In the genomic region with DNA sequence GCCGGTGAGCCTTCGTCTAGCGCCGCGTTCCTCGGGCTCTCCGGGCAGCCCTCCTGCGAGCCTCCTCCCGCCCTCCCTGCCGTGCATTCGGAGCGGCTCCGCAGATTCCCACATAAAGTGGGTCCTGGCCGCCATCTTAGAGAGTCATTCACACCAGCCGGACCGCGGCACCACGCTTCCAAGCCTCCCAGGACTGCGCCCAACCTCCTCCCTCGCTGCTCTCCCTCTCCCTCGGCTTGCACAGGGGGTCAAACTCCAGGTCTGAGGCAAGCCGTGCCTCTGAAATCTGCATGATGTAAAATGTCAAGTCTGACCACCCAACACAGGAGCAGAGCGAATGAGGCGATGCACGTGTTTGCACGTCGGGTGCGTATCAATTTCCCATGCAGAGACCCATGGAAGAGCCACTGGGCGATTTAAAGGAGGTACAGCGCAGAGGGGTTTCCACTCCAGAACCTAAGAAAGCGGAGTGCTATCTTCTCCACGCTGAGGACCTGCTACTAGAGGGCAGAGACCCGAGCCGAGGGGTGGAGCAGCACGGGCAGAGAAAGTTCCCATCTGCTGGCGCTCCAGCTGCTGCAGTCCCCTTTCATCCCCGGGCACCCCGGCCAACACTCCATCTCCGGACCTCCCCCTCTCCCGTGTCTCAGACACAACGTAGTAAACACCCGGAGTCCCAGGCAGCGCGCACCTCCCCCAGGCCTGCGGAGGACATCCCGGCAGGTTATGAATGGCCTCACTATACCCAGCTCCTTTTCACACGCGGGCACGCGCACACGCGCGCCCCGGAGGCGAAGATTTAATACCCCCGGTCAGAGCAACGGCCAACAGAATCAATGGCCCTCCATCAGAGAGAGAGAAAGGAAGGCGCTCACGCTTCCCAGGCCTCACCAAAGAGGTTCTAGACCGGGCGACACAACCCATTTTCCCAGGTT, we compare ENCODE assay signal across 8 mouse cellular contexts. TPM values are rescaled to one million over a fixed set of nuclear protein-coding genes. Genes with fewer than 3 reads are reported as not detected.
A peak's percentile ranks its signal among the peaks of the same experiment; 100 is the strongest.
DNase-seq lines count a peak whose midpoint lies in the region; ATAC-seq and TF ChIP-seq lines count a peak whose summit lies in the region.

No protein-coding gene starts in this region.

- no peaks in the 10 kb centered on the region for H3K9me3 ChIP-seq in forebrain, postnatal 0 days (ENCODE audit: low read length)
- no peaks in the 10 kb centered on the region for H3K9me3 ChIP-seq in hindbrain, embryonic 11.5 days (ENCODE audit: control insufficient read depth, low read length)

- WGBS in forebrain, postnatal 0 days, result under 1% methylated on average over 61 of the region's 61 CpGs
- WGBS in hindbrain, embryonic 11.5 days, result under 1% methylated on average over 61 of the region's 61 CpGs

- H3K27me3 ChIP-seq in forebrain, postnatal 0 days (ENCODE audit: insufficient read depth, low read length), result no peaks in the 10 kb centered on the region
- no peaks in the 10 kb centered on the region for H3K27me3 ChIP-seq in hindbrain, embryonic 11.5 days (ENCODE audit: control insufficient read depth, insufficient read depth, low read length)

- TF ChIP-seq CTCF in forebrain, postnatal 0 days (IDR thresholded peaks at IDR 0.05; ENCODE audit: low read depth), result no peak

- peaks cover 20% of the 10 kb centered on the region for H3K4me1 ChIP-seq in forebrain, postnatal 0 days (ENCODE audit: insufficient read depth)
- no peaks in the 10 kb centered on the region; the same call in 1 of the 2 replicates for H3K4me1 ChIP-seq in hindbrain, embryonic 11.5 days (replicated peaks; ENCODE audit: control insufficient read depth, insufficient read depth, low read length)

- peak; percentile 47 for ATAC-seq in forebrain, postnatal 0 days
- ATAC-seq in hindbrain, embryonic 11.5 days (ENCODE audit: low FRiP score), result peak; percentile 77

- peak overlapping the region; percentile 89 for H3K4me3 ChIP-seq in forebrain, postnatal 0 days (ENCODE audit: low read depth, low read length)
- H3K4me3 ChIP-seq in hindbrain, embryonic 11.5 days (ENCODE audit: low read depth, low read length), result peak overlapping the region; percentile 99

- H3K4me2 ChIP-seq in forebrain, postnatal 0 days (ENCODE audit: low read depth), result peak overlapping the region; percentile 82
- H3K4me2 ChIP-seq in hindbrain, embryonic 11.5 days (replicated peaks; ENCODE audit: low read depth, low read length), result peak overlapping the region; percentile 88

- peak; percentile 82 for DNase-seq in R1 (ENCODE audit: low read depth, low spot score)
- peak; percentile 64 for DNase-seq in cerebellum, adult 8-10 months
- peak; percentile 70 for DNase-seq in forebrain, postnatal 0 days
- peak; percentile 93 for DNase-seq in hindbrain, embryonic 11.5 days (ENCODE audit: low spot score)
- DNase-seq in layer of hippocampus, postnatal 25 days (ENCODE audit: extremely low spot score in 1 of 2, low spot score in 1 of 2), result peak; percentile 52 to 53
- DNase-seq in lung, postnatal 14 days, result peak; percentile 51
- peak; percentile 78 for DNase-seq in right cerebral cortex, adult 18-20 months
- peak; percentile 52 for DNase-seq in urinary bladder, adult 2 months (ENCODE audit: low spot score)

- H3K9ac ChIP-seq in forebrain, postnatal 0 days, result peak overlapping the region; percentile 90
- H3K9ac ChIP-seq in hindbrain, embryonic 11.5 days (ENCODE audit: low read depth, low read length), result peak overlapping the region; percentile 94

- H3K36me3 ChIP-seq in forebrain, postnatal 0 days (ENCODE audit: insufficient read depth), result no peaks in the 10 kb centered on the region
- H3K36me3 ChIP-seq in hindbrain, embryonic 11.5 days (ENCODE audit: control insufficient read depth, insufficient read depth, low read length), result no peaks in the 10 kb centered on the region

- H3K27ac ChIP-seq in forebrain, postnatal 0 days (ENCODE audit: low read depth, low read length), result peak overlapping the region; percentile 96
- peak overlapping the region; percentile 97 for H3K27ac ChIP-seq in hindbrain, embryonic 11.5 days (ENCODE audit: low read depth, low read length)

RNA-seq across cellular contexts. Expression of a gene that starts 1.8 kb away (rescaled TPM):
- 21.7 and 24.7 TPM in 2 replicates for total RNA-seq in forebrain, postnatal 0 days (2014; rRNA removed)
- polyA plus RNA-seq in forebrain, postnatal 0 days (2015; fragmentation: Nextera tagmentation; extraction: Ambion mirVana), result 6.0 and 10.7 TPM in 2 replicates
- 17.6 and 22.0 TPM in 2 replicates for polyA plus RNA-seq in hindbrain, embryonic 11.5 days (2014; fragmentation: Nextera tagmentation; extraction: Ambion mirVana)
- total RNA-seq in layer of hippocampus, postnatal 25 days (2021), result 10 to 100 TPM; 51.6 to 67.6 TPM
- 3.5 and 10.7 TPM in 2 replicates for polyA plus RNA-seq in urinary bladder, adult 2 months (2012; rRNA removed)

Comparison
In these comparisons a context has a peak if more than half of its experiments do, and no peak if none do; other contexts are left out.
1. Peak in every context shown above with its lines: DNase-seq, ATAC-seq, H3K4me3 ChIP-seq and H3K27ac ChIP-seq.